Mouse (Mus musculus) spleen, postnatal 0 days (tissue): ENCODE results near the gene Tmem176a. TPM values are rescaled to one million over a fixed set of nuclear protein-coding genes. Genes with fewer than 3 reads are reported as not detected.

Experiments used
- polyA plus RNA-seq: library from polyadenylated mRNA; unstranded; fragments of >200 nt; fragmentation: Nextera tagmentation; extraction: Ambion mirVana; gene quantifications from 2 replicates; pipeline ENCODE4 v1.2.1, GENCODE M21; 2015

The Tmem176a gene
- 50.5 and 64.7 TPM in 2 replicates for polyA plus RNA-seq

GRCm38 (mm10) chr6:48840371-48840969 lies at the start of gene Tmem176a:
TSS of gene Tmem176a (plus strand) at chr6:48840919.

GRCm38 (mm10) chr6:48840973-48841625 lies 380 bp downstream of the Tmem176a start, which contains the start of gene Tmem176b:
TSS of gene Tmem176b (minus strand) at chr6:48841496.

DNA sequence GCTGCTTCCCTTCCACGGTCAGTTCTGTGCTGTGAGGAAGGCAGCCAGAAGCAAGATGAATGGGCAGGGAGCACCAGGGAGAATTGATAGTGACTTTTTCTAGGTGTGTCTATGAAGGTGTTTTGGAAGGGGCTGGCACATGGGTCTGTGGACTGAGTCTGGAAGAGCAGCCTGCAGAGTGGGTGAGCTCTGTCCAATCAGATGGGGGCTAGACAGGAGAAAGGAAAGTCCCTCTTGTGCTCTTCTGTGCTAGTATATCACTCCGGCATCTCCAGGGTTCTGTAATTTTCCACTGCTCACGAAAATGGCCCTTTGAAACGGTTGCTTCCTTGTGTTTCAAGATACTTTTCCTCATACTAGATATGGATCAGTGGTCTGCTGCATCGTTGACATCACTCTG lies 31.9 kb downstream of the Tmem176a start, which contains the start of gene Aoc1:
Gene Aoc1 (plus strand): TSS at position 301 of the 400 bp plus-strand sequence.

Other genes starting within 250 kb of the Tmem176a start
- 5.5 and 7.3 TPM in 2 replicates for gene Repin1, start 247.0 kb upstream of the Tmem176a start, polyA plus RNA-seq
- gene Gm44965, start 247.0 kb upstream of the Tmem176a start, polyA plus RNA-seq: not detected in 2 replicates
- 1.1 and 2.1 TPM in 2 replicates for gene Zfp775, start 238.9 kb upstream of the Tmem176a start, polyA plus RNA-seq
- gene AI854703, start 214.2 kb upstream of the Tmem176a start, polyA plus RNA-seq: 0.29 and 0.47 TPM in 2 replicates
- 2.2 and 3.3 TPM in 2 replicates for gene Gimap8, start 193.7 kb upstream of the Tmem176a start, polyA plus RNA-seq
- gene Gimap9, start 164.8 kb upstream of the Tmem176a start, polyA plus RNA-seq: 10.8 and 13.3 TPM in 2 replicates
- 19.4 and 27.0 TPM in 2 replicates for gene Gimap4, start 156.4 kb upstream of the Tmem176a start, polyA plus RNA-seq
- gene Gimap6, start 132.7 kb upstream of the Tmem176a start, polyA plus RNA-seq: 20.1 and 29.3 TPM in 2 replicates
- gene Gm28053, start 122.3 kb upstream of the Tmem176a start, polyA plus RNA-seq: 0.32 and 1.7 TPM in 2 replicates
- gene Gimap7, start 122.3 kb upstream of the Tmem176a start, polyA plus RNA-seq: 0.99 and 1.6 TPM in 2 replicates
- 18.4 and 28.7 TPM in 2 replicates for gene Gimap1, start 101.9 kb upstream of the Tmem176a start, polyA plus RNA-seq
- gene Gimap5, start 94.7 kb upstream of the Tmem176a start, polyA plus RNA-seq: 17.8 and 24.8 TPM in 2 replicates
- 1.6 and 2.8 TPM in 2 replicates for gene Gimap3, start 70.1 kb upstream of the Tmem176a start, polyA plus RNA-seq
- 105 and 133 TPM in 2 replicates for gene Tmem176b, start 577 bp downstream of the Tmem176a start, polyA plus RNA-seq
- gene Aoc1, start 32.0 kb downstream of the Tmem176a start, polyA plus RNA-seq: 0.05 and 0.17 TPM in 2 replicates
- gene 1600015I10Rik, start 89.0 kb downstream of the Tmem176a start, polyA plus RNA-seq: not detected in 2 replicates
- gene Doxl2, start 134.0 kb downstream of the Tmem176a start, polyA plus RNA-seq: not detected in 2 replicates
- not detected in 2 replicates for gene Svs1, start 145.9 kb downstream of the Tmem176a start, polyA plus RNA-seq
- 0.25 and 0.38 TPM in 2 replicates for gene Gpnmb, start 195.6 kb downstream of the Tmem176a start, polyA plus RNA-seq
- gene Malsu1, start 232.9 kb downstream of the Tmem176a start, polyA plus RNA-seq: 57.7 and 58.9 TPM in 2 replicates